Mouse (Mus musculus): ENCODE data around the gene Txnrd1. TPM values are rescaled to one million over a fixed set of nuclear protein-coding genes. Genes with fewer than 3 reads are reported as not detected.
A peak's percentile ranks its signal among the peaks of the same experiment; 100 is the strongest.

The Txnrd1 gene
- polyA plus RNA-seq, 1 experiment = 62.1 TPM

- TF ChIP-seq POLR2A (IDR thresholded peaks at IDR 0.05; ENCODE audit: low read depth, low read length) (no peak), CTCF (conservative IDR thresholded peaks at IDR 0.05; ENCODE audit: insufficient read depth, insufficient read length, low read depth, low read length) (no peak)
- Histone ChIP-seq H3K36me3 (ENCODE audit: control insufficient read depth, insufficient read depth, low read length) (no peaks in the 10 kb centered on the region), H3K4me1 (ENCODE audit: control insufficient read depth, insufficient read depth, low read length) (no peaks in the 10 kb centered on the region), H3K27ac (ENCODE audit: insufficient read depth, low read depth, low read length) (no peak overlapping the region), H3K4me3 (ENCODE audit: insufficient read depth, low read depth, low read length) (no peak overlapping the region), H3K27me3 (replicated peaks; ENCODE audit: control insufficient read depth, insufficient read depth, low read length) (no peaks in the 10 kb centered on the region)
- no peak for DNase-seq
- WGBS = 92% methylated on average over 3 of the region's 3 CpGs
Measured at GRCm38 (mm10) chr10:82835898-82836297, 2.1 kb downstream of the Txnrd1 start.

DNA sequence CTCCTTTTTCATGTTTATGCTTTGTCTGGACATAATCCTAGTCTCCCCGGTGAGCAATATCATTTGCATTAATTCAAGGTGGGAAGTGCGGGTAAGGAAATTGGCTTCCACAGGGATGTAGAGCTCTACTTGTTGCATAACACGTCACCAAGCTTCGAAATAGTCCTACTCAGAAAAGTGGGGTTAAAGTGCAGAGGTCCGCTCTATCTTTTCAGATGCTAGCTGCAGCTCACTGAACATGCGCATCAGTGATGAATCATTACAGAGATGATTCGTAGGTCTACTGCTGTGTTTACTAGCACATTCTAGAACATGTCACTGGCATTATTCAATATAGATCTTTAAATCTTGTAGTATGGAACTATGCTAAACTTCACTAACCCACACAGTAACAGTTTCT is 4.6 kb downstream of the Txnrd1 start:
- Histone ChIP-seq H3K4me3 (ENCODE audit: insufficient read depth, low read depth, low read length) (no peak overlapping the region), H3K27me3 (replicated peaks; ENCODE audit: control insufficient read depth, insufficient read depth, low read length) (no peaks in the 10 kb centered on the region), H3K4me1 (ENCODE audit: control insufficient read depth, insufficient read depth, low read length) (no peaks in the 10 kb centered on the region), H3K27ac (ENCODE audit: insufficient read depth, low read depth, low read length) (no peak overlapping the region), H3K36me3 (ENCODE audit: control insufficient read depth, insufficient read depth, low read length) (no peaks in the 10 kb centered on the region)
- DNase-seq = peak; percentile 32
- TF ChIP-seq CTCF (conservative IDR thresholded peaks at IDR 0.05; ENCODE audit: insufficient read depth, insufficient read length, low read depth, low read length) = no peak
- TF ChIP-seq POLR2A (IDR thresholded peaks at IDR 0.05; ENCODE audit: low read depth, low read length) = no peak
- WGBS = 53% methylated on average over 7 of the region's 7 CpGs

DNA sequence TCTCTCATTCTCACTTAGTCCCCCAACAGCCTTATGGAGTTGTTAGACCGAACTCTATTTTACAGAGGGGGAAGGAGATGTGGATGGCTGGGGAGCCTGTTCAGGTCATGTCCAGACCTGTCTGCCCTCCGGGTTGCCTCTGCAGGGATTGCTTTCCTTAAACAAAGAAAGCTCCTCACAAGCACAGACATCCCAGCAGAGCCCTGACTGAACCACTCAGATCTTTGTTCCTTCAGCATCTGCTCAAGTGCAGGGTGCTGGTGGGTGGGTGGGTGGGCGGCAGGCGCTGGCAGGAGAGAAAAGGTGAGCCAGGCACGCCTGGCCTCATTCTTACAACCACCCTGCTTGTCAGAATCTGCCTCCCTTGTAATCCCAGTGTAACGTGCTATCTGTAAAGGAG is 10.3 kb downstream of the Txnrd1 start:
- no peak for TF ChIP-seq CTCF (conservative IDR thresholded peaks at IDR 0.05; ENCODE audit: insufficient read depth, insufficient read length, low read depth, low read length)
- no peak for TF ChIP-seq POLR2A (IDR thresholded peaks at IDR 0.05; ENCODE audit: low read depth, low read length)
- no peaks in the 10 kb centered on the region for H3K27me3 ChIP-seq (replicated peaks; ENCODE audit: control insufficient read depth, insufficient read depth, low read length)
- H3K27ac ChIP-seq (ENCODE audit: insufficient read depth, low read depth, low read length) = no peak overlapping the region
- WGBS = 67% methylated on average over 6 of the region's 6 CpGs
- H3K4me1 ChIP-seq (ENCODE audit: control insufficient read depth, insufficient read depth, low read length) = peaks cover 7% of the 10 kb centered on the region; the same call in 1 of the 2 replicates
- no peak overlapping the region for H3K4me3 ChIP-seq (ENCODE audit: insufficient read depth, low read depth, low read length)
- no peak for DNase-seq
- H3K36me3 ChIP-seq (ENCODE audit: control insufficient read depth, insufficient read depth, low read length) = no peaks in the 10 kb centered on the region

DNA sequence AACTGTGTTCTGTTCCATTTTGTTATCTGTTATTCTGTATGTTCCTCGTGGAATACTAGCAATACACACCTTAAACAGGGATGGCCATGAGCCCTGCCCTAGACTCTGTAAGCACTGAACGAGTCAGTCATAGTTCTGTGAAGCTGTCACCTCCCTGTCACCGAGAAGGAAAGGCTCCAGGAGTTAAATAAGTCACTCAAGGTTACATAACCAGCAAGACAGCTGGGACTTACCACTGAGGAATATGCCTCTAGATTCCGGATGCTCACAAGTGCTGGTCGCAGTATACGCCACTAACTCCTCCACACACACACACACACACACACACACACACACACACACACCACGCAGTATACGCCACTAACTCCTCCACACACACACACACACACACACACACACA is 11.0 kb downstream of the Txnrd1 start:
- no peaks in the 10 kb centered on the region for H3K36me3 ChIP-seq (ENCODE audit: control insufficient read depth, insufficient read depth, low read length)
- WGBS = 67% methylated on average over 8 of the region's 8 CpGs
- peaks cover 7% of the 10 kb centered on the region; the same call in 1 of the 2 replicates for H3K4me1 ChIP-seq (ENCODE audit: control insufficient read depth, insufficient read depth, low read length)
- no peaks in the 10 kb centered on the region for H3K27me3 ChIP-seq (replicated peaks; ENCODE audit: control insufficient read depth, insufficient read depth, low read length)
- no peak for TF ChIP-seq POLR2A (IDR thresholded peaks at IDR 0.05; ENCODE audit: low read depth, low read length)
- TF ChIP-seq CTCF (conservative IDR thresholded peaks at IDR 0.05; ENCODE audit: insufficient read depth, insufficient read length, low read depth, low read length) = no peak
- no peak for DNase-seq
- H3K27ac ChIP-seq (ENCODE audit: insufficient read depth, low read depth, low read length) = no peak overlapping the region
- no peak overlapping the region for H3K4me3 ChIP-seq (ENCODE audit: insufficient read depth, low read depth, low read length)

DNA sequence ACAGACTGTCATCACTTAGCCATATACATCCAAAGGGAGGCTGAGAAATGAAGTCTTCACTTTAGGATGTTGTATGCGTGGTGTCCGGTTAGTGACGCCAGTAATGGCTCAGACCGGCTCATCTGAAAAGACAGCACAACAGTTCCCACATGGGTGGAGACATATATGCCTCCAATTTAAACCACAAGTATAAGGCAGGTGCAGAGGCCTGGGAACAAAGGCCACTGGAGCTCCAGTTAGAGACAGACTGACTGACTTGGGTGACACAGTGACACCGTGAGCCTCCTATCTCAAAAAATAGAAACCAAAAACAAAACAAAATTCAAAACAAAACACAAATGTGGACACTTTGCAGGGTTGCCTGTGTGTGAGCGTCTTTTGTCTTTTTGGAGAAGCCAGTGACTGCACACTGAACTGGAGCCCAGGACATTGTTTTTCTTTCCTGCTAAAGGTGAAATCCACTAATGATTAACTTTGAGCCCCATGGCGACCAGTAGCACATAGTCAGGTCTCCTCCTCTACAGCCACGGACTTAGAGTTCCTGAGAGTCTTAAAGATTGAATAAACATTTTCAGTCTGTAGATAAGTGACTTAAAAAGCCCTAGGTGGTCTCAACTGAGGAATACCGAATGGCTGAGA is 14.2 kb downstream of the Txnrd1 start:
- no peak for TF ChIP-seq POLR2A (IDR thresholded peaks at IDR 0.05; ENCODE audit: low read depth, low read length)
- TF ChIP-seq CTCF (conservative IDR thresholded peaks at IDR 0.05; ENCODE audit: insufficient read depth, insufficient read length, low read depth, low read length) = no peak
- Histone ChIP-seq H3K4me3 (ENCODE audit: insufficient read depth, low read depth, low read length) (no peak overlapping the region), H3K27me3 (replicated peaks; ENCODE audit: control insufficient read depth, insufficient read depth, low read length) (no peaks in the 10 kb centered on the region), H3K4me1 (ENCODE audit: control insufficient read depth, insufficient read depth, low read length) (peaks cover 7% of the 10 kb centered on the region; the same call in 1 of the 2 replicates), H3K36me3 (ENCODE audit: control insufficient read depth, insufficient read depth, low read length) (no peaks in the 10 kb centered on the region), H3K27ac (ENCODE audit: insufficient read depth, low read depth, low read length) (peak overlapping the region; percentile 12; the same call in 1 of the 2 replicates)
- peak; percentile 81 for DNase-seq
- 52% methylated on average over 9 of the region's 9 CpGs for WGBS

- peak; percentile 8 for DNase-seq
- Histone ChIP-seq H3K27ac (ENCODE audit: insufficient read depth, low read depth, low read length) (no peak overlapping the region), H3K4me1 (ENCODE audit: control insufficient read depth, insufficient read depth, low read length) (peaks cover 7% of the 10 kb centered on the region; the same call in 1 of the 2 replicates), H3K36me3 (ENCODE audit: control insufficient read depth, insufficient read depth, low read length) (no peaks in the 10 kb centered on the region), H3K4me3 (ENCODE audit: insufficient read depth, low read depth, low read length) (no peak overlapping the region), H3K27me3 (replicated peaks; ENCODE audit: control insufficient read depth, insufficient read depth, low read length) (no peaks in the 10 kb centered on the region)
- WGBS = 55% methylated on average over 16 of the region's 16 CpGs
- no peak for TF ChIP-seq CTCF (conservative IDR thresholded peaks at IDR 0.05; ENCODE audit: insufficient read depth, insufficient read length, low read depth, low read length)
- TF ChIP-seq POLR2A (IDR thresholded peaks at IDR 0.05; ENCODE audit: low read depth, low read length) = no peak
Measured at GRCm38 (mm10) chr10:82849686-82850353, 16.1 kb downstream of the Txnrd1 start.

DNA sequence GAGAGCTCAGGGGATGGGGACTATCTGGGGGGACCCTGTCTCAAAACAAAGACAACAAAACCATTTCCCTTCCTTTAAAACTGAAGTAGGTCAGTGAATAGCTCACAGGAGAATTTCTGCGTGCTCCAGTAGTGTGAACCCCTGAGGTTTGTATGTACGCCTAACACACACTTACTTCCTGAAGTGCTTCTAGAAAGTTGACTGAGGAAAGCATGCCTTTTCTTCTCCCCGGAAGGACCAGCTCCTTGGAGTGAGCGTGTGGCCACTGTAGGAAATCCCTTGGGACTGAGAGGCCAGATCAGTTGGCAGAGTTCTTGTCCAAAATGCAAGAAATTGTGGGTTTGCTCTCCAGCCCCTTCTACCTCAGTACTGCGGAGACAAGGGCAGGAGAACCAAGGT is 16.6 kb downstream of the Txnrd1 start:
- no peaks in the 10 kb centered on the region for H3K27me3 ChIP-seq (replicated peaks; ENCODE audit: control insufficient read depth, insufficient read depth, low read length)
- DNase-seq = no peak
- WGBS = 75% methylated on average over 5 of the region's 5 CpGs
- no peaks in the 10 kb centered on the region for H3K36me3 ChIP-seq (ENCODE audit: control insufficient read depth, insufficient read depth, low read length)
- H3K27ac ChIP-seq (ENCODE audit: insufficient read depth, low read depth, low read length) = no peak overlapping the region
- no peak for TF ChIP-seq CTCF (conservative IDR thresholded peaks at IDR 0.05; ENCODE audit: insufficient read depth, insufficient read length, low read depth, low read length)
- no peak for TF ChIP-seq POLR2A (IDR thresholded peaks at IDR 0.05; ENCODE audit: low read depth, low read length)
- peaks cover 7% of the 10 kb centered on the region; the same call in 1 of the 2 replicates for H3K4me1 ChIP-seq (ENCODE audit: control insufficient read depth, insufficient read depth, low read length)
- no peak overlapping the region for H3K4me3 ChIP-seq (ENCODE audit: insufficient read depth, low read depth, low read length)
